Mouse (Mus musculus): ENCODE measurements around the gene Map3k1. TPM values are rescaled to one million over a fixed set of nuclear protein-coding genes. Genes with fewer than 3 reads are reported as not detected.

The Map3k1 gene
- polyA plus RNA-seq, 1 experiment from 2014 or later, result 23.6 TPM

DNA sequence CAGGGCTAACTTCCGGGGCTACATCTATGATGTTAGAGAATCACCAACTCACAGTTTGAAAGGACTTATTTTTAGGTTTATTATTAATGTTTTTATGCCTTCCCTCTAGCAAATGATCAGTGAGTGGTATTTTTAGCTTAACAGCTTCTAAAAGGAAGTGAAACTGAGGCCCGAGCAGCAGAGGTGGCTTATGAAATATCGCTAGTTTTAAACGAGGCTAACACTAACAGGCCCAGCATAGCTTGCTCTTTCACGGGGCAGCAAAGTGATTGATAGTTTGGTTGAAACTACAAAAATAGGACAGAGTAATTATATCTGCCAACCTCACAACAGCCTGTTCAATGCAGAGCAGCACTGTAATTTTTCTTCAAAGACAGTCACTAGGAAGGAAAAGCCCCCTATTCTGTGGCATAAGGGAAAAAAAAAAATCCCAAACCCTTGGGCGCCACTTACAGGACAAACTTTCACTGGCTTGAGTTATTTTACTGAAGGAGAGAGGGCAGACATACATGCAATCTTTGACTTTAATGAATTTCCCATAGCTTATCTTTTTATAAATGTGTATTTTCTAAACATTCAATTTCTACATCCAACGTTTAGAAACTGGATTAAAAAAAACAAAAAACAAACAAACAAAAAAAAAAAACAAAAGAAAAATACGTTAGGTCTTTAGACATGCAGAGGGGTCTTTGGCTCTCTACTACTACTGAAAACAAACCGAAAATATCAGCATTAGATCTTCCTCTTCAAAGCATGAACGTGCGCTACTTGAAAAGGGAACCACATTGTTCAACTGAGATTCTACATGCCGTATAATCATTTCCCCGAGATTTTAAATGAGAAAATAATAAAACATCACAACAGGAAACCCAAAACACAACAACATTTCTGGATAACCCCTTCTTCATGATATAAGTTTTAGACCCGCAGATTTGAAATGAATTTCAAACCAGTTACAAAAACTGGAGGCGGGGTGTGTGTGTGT is 2.8 kb downstream of the Map3k1 start:
- Histone ChIP-seq H3K27me3 (ENCODE audit: control insufficient read depth, insufficient read depth, low read length) (no peaks in the 10 kb centered on the region), H3K27ac (ENCODE audit: low read length) (peak overlapping the region; percentile 78), H3K9me3 (replicated peaks; ENCODE audit: control insufficient read depth, low read length) (no peaks in the 10 kb centered on the region), H3K4me3 (replicated peaks; ENCODE audit: low read length) (peak overlapping the region; percentile 92), H3K4me1 (ENCODE audit: control insufficient read depth, insufficient read depth, low read length) (peaks cover 60% of the 10 kb centered on the region), H3K36me3 (ENCODE audit: control insufficient read depth, insufficient read depth, low read length) (no peaks in the 10 kb centered on the region), H3K9ac (ENCODE audit: low read length) (peak overlapping the region; percentile 28; the same call in 1 of the 2 replicates), H3K4me2 (ENCODE audit: low read depth, low read length) (peak overlapping the region; percentile 54)
- ATAC-seq (ENCODE audit: insufficient read depth, low FRiP score), result no peak
- WGBS, result 35% methylated on average over 15 of the region's 15 CpGs

DNA sequence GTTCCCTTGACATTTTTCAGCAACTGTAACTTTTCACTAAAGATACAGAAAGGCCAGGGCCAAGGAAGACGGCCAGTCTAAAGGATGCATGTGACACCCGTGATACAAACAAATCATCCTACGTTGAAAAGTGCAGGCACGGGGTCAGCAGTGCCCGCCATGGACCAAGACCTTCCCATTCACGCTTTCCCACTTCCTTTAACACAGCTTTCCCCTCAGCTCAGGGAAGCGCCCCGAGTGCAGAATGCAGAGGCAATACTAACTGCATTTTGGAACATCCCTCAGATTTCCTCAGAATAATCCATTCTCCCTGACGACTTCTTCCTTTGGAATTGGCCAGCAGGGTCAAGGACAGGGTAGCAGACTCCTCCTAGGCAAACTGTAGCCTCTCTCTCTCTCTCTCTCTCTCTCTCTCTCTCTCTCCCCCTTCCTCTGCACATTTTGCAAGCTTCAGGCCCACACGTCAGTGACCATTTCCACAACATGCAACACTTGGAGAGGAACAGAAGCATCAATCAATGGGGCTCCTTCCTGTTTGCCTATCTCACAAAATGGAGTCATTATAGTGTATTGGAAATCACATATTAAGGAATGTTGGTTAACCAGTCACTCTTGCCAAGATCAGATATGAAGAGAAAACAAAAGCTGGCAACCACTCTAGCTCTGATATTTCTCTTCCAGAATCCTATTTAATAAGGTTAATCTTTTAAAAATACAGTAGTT is 3.7 kb downstream of the Map3k1 start:
- no peak for ATAC-seq (ENCODE audit: insufficient read depth, low FRiP score)
- H3K9ac ChIP-seq (ENCODE audit: low read length), result peak overlapping the region; percentile 48
- no peaks in the 10 kb centered on the region for H3K9me3 ChIP-seq (replicated peaks; ENCODE audit: control insufficient read depth, low read length)
- WGBS, result 29% methylated on average over 10 of the region's 10 CpGs
- peak overlapping the region; percentile 78 for H3K27ac ChIP-seq (ENCODE audit: low read length)
- H3K4me3 ChIP-seq (replicated peaks; ENCODE audit: low read length), result peak overlapping the region; percentile 8; the same call in 1 of the 2 replicates
- peak overlapping the region; percentile 54 for H3K4me2 ChIP-seq (ENCODE audit: low read depth, low read length)
- H3K27me3 ChIP-seq (ENCODE audit: control insufficient read depth, insufficient read depth, low read length), result no peaks in the 10 kb centered on the region
- H3K4me1 ChIP-seq (ENCODE audit: control insufficient read depth, insufficient read depth, low read length), result peaks cover 64% of the 10 kb centered on the region
- H3K36me3 ChIP-seq (ENCODE audit: control insufficient read depth, insufficient read depth, low read length), result no peaks in the 10 kb centered on the region

DNA sequence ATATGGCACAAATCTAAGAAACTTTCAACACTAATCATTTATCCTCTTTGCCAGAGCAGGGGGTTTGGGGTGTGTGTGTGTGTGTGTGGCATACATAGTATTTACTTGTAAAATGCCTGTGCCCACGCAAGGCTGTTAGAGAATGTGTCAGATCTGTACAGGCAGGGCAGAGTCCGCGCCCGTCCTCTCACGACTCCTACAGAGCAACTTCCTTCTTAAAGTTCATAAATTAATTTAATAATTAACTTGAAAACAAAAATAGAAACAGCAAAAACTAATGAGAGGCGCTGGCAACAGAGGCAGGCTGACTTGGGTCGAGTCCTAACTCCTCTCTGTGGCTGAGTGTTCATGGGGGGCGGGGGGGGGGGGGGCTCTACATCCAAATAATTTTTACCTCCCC is 4.6 kb downstream of the Map3k1 start:
- Histone ChIP-seq H3K27ac (ENCODE audit: low read length) (peak overlapping the region; percentile 78), H3K9me3 (replicated peaks; ENCODE audit: control insufficient read depth, low read length) (no peaks in the 10 kb centered on the region), H3K4me1 (ENCODE audit: control insufficient read depth, insufficient read depth, low read length) (peaks cover 61% of the 10 kb centered on the region), H3K4me3 (replicated peaks; ENCODE audit: low read length) (no peak overlapping the region), H3K36me3 (ENCODE audit: control insufficient read depth, insufficient read depth, low read length) (no peaks in the 10 kb centered on the region), H3K27me3 (ENCODE audit: control insufficient read depth, insufficient read depth, low read length) (no peaks in the 10 kb centered on the region), H3K9ac (ENCODE audit: low read length) (no peak overlapping the region), H3K4me2 (ENCODE audit: low read depth, low read length) (peak overlapping the region; percentile 44)
- ATAC-seq (ENCODE audit: insufficient read depth, low FRiP score), result no peak
- 50% methylated on average over 8 of the region's 8 CpGs for WGBS

DNA sequence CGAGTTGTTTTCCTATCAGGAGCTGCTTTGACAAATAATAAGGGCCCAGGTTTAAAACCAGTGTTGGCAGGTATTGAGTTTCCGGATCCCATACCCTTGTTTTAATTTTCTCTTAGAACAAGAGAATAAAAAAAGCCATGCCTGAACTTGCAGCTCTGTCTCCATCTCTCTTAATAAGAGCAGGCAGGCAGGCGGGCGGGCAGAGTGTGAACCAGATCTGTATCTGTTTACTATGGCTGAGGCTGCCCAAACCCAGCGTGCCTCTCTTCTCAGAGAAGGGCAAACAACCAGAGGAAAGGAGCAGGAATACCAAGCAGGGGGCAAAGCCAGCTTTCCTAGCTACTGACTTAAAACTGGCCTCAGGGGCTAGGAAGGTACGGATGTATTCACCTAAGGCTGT is 5.3 kb downstream of the Map3k1 start:
- H3K4me2 ChIP-seq (ENCODE audit: low read depth, low read length), result peak overlapping the region; percentile 44
- 55% methylated on average over 6 of the region's 6 CpGs for WGBS
- H3K4me3 ChIP-seq (replicated peaks; ENCODE audit: low read length), result peak overlapping the region; percentile 11; the same call in 1 of the 2 replicates
- no peaks in the 10 kb centered on the region for H3K36me3 ChIP-seq (ENCODE audit: control insufficient read depth, insufficient read depth, low read length)
- H3K27me3 ChIP-seq (ENCODE audit: control insufficient read depth, insufficient read depth, low read length), result no peaks in the 10 kb centered on the region
- 0 out of 2 replicates have a peak overlapping the region, but pooled peaks have one; percentile 47 for H3K9ac ChIP-seq (ENCODE audit: low read length)
- ATAC-seq (ENCODE audit: insufficient read depth, low FRiP score), result no peak
- H3K9me3 ChIP-seq (replicated peaks; ENCODE audit: control insufficient read depth, low read length), result no peaks in the 10 kb centered on the region
- H3K27ac ChIP-seq (ENCODE audit: low read length), result peak overlapping the region; percentile 78
- H3K4me1 ChIP-seq (ENCODE audit: control insufficient read depth, insufficient read depth, low read length), result peaks cover 67% of the 10 kb centered on the region

DNA sequence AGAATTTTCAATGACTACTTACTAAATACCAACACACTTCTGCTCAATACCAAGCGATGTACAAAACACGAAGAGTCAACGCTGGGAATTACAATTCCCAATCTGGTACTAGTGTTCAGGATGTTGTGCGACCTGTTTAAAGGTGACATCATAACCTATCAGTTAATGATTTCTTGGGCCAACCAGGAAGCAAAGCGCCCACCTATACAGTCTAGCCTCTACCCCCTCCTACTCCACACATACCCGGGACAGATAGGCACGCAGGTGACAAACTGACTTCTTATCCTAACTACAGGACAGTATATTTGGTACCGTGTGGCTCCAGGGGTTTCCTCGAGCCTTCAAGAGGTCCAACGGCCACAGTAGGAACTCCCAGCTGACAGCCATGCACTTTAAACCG is 5.9 kb downstream of the Map3k1 start:
- WGBS, result 64% methylated on average over 11 of the region's 11 CpGs
- Histone ChIP-seq H3K9me3 (replicated peaks; ENCODE audit: control insufficient read depth, low read length) (no peaks in the 10 kb centered on the region), H3K27me3 (ENCODE audit: control insufficient read depth, insufficient read depth, low read length) (no peaks in the 10 kb centered on the region), H3K36me3 (ENCODE audit: control insufficient read depth, insufficient read depth, low read length) (no peaks in the 10 kb centered on the region), H3K27ac (ENCODE audit: low read length) (peak overlapping the region; percentile 78), H3K9ac (ENCODE audit: low read length) (0 out of 2 replicates have a peak overlapping the region, but pooled peaks have one; percentile 47), H3K4me3 (replicated peaks; ENCODE audit: low read length) (peak overlapping the region; percentile 11; the same call in 1 of the 2 replicates), H3K4me2 (ENCODE audit: low read depth, low read length) (peak overlapping the region; percentile 44), H3K4me1 (ENCODE audit: control insufficient read depth, insufficient read depth, low read length) (peaks cover 73% of the 10 kb centered on the region)
- 0 out of 2 replicates have a peak, but pooled peaks have one; percentile 28 for ATAC-seq (ENCODE audit: insufficient read depth, low FRiP score)

DNA sequence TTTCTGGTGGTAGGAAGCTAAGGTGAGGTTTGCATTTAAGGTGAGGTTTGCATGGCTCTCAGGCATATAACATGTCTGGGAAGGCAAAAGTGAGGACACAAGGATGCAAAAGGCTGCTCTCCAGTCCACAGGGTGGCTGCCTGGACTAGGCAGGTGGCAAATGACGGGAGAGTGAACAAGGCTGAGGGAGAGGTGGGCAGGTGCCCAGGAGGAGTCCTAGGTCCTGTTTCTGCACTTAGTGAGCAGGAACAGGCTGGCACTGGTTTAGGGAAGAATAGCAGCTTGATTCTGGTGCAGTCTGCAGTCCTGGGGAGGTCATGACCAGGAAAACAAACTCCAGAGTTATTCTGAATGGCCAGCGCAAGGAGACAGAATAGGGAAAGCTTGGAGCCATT is 6.5 kb downstream of the Map3k1 start:
- no peaks in the 10 kb centered on the region for H3K27me3 ChIP-seq (ENCODE audit: control insufficient read depth, insufficient read depth, low read length)
- H3K36me3 ChIP-seq (ENCODE audit: control insufficient read depth, insufficient read depth, low read length), result no peaks in the 10 kb centered on the region
- peaks cover 79% of the 10 kb centered on the region for H3K4me1 ChIP-seq (ENCODE audit: control insufficient read depth, insufficient read depth, low read length)
- no peak for ATAC-seq (ENCODE audit: insufficient read depth, low FRiP score)
- H3K4me3 ChIP-seq (replicated peaks; ENCODE audit: low read length), result no peak overlapping the region
- no peak overlapping the region for H3K4me2 ChIP-seq (ENCODE audit: low read depth, low read length)
- no peak overlapping the region for H3K9ac ChIP-seq (ENCODE audit: low read length)
- WGBS, result 79% methylated on average over 2 of the region's 2 CpGs
- H3K9me3 ChIP-seq (replicated peaks; ENCODE audit: control insufficient read depth, low read length), result no peaks in the 10 kb centered on the region
- H3K27ac ChIP-seq (ENCODE audit: low read length), result no peak overlapping the region

DNA sequence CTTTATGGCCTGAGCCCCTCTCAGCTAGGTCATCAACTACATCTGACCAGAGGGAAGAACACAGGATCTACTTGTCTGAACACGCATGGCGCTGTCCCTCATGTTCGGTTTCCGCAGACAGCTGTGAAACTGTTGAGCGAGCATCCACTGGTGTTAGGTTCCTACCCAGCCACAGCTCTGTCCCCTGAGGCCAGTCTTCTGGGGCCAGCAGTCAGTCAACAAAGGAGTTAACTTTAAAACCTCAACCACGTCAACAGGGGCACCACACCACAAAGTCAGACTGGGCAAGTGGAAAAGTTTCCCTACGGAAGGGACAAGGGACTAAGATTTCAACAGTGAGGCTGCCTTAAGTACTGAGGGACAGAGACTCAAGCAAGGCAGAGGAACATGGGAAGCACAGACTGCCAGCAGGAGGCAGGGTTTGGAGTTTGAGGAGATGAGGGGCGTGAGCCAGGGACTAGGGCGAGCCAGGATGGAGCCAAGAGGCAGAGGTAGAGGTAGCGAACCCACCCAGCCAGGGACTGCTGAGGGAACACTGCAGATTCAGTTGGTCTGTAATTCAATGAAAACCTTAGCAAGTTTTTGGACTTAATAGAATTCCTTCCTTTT is 7.0 kb downstream of the Map3k1 start:
- no peaks in the 10 kb centered on the region for H3K36me3 ChIP-seq (ENCODE audit: control insufficient read depth, insufficient read depth, low read length)
- H3K4me1 ChIP-seq (ENCODE audit: control insufficient read depth, insufficient read depth, low read length), result peaks cover 84% of the 10 kb centered on the region
- H3K4me3 ChIP-seq (replicated peaks; ENCODE audit: low read length), result no peak overlapping the region
- no peak for ATAC-seq (ENCODE audit: insufficient read depth, low FRiP score)
- no peaks in the 10 kb centered on the region for H3K27me3 ChIP-seq (ENCODE audit: control insufficient read depth, insufficient read depth, low read length)
- WGBS, result 69% methylated on average over 10 of the region's 10 CpGs
- no peak overlapping the region for H3K27ac ChIP-seq (ENCODE audit: low read length)
- no peak overlapping the region for H3K9ac ChIP-seq (ENCODE audit: low read length)
- H3K4me2 ChIP-seq (ENCODE audit: low read depth, low read length), result no peak overlapping the region
- no peaks in the 10 kb centered on the region for H3K9me3 ChIP-seq (replicated peaks; ENCODE audit: control insufficient read depth, low read length)

DNA sequence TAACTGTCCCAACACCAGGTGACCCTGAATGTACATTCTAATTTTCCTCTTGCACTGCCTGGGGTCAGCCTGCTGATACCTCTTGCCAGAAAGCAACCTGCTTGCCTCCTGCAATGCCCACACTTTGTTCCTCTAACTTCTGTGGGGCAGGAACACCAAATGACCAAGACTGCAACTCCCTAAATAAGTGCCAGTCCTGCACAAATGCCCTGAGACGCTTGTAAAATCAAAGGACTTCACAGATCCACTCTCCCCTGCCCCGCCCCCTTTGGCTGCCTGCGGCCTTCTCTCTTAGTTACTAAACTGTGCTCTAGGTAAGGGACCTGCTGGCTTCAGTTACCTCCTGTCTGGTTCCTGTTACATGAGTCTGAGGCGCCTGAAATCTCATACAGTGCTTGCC is 7.9 kb downstream of the Map3k1 start:
- no peak for ATAC-seq (ENCODE audit: insufficient read depth, low FRiP score)
- WGBS, result 44% methylated on average over 4 of the region's 4 CpGs

More for the DNA sequence above, 7.9 kb downstream of the Map3k1 start:
- Histone ChIP-seq H3K4me2 (ENCODE audit: low read depth, low read length) (no peak overlapping the region), H3K9ac (ENCODE audit: low read length) (peak overlapping the region; percentile 13; the same call in 1 of the 2 replicates), H3K27me3 (ENCODE audit: control insufficient read depth, insufficient read depth, low read length) (no peaks in the 10 kb centered on the region), H3K36me3 (ENCODE audit: control insufficient read depth, insufficient read depth, low read length) (no peaks in the 10 kb centered on the region), H3K4me3 (replicated peaks; ENCODE audit: low read length) (no peak overlapping the region), H3K27ac (ENCODE audit: low read length) (no peak overlapping the region), H3K9me3 (replicated peaks; ENCODE audit: control insufficient read depth, low read length) (no peaks in the 10 kb centered on the region), H3K4me1 (ENCODE audit: control insufficient read depth, insufficient read depth, low read length) (peaks cover 85% of the 10 kb centered on the region)
